Mouse (Mus musculus) forebrain, embryonic 14.5 days (tissue): ENCODE results near the gene Arhgap28. TPM values are rescaled to one million over a fixed set of nuclear protein-coding genes. Genes with fewer than 3 reads are reported as not detected.

Source experiments
- ATAC-seq: fragments of 200-750 bp; cut with Nextera tagmentation; 2 replicates; pipeline ENCODE4 v1.8.0; 2017; ENCODE audit warnings: mild to moderate bottlenecking, moderate library complexity
- DNase-seq: peaks from one replicate; pipeline ENCODE4 v3.0.0-alpha.2; 2015; ENCODE audit warnings: low spot score
- H3K27ac ChIP-seq: fragments of 300-500 bp; sonication (generic); 2 replicates; pipeline ENCODE4 v1.5.1; 2014; ENCODE audit warnings: low read depth, mild to moderate bottlenecking, control low read depth, low read length, moderate library complexity
- H3K27me3 ChIP-seq: fragments of 300-500 bp; sonication (generic); replicated peaks from 2 replicates; pipeline ENCODE4 v1.6.1; 2014; ENCODE audit warnings: low read length, control low read depth, mixed read lengths; ENCODE audit not compliant: control insufficient read depth, insufficient read depth
- H3K36me3 ChIP-seq: fragments of 300-500 bp; sonication (generic); 2 replicates; pipeline ENCODE4 v1.6.1; 2014; ENCODE audit warnings: low read length, control low read depth; ENCODE audit not compliant: control insufficient read depth, insufficient read depth
- H3K4me1 ChIP-seq: fragments of 300-500 bp; sonication (generic); 2 replicates; pipeline ENCODE4 v1.6.1; 2014; ENCODE audit warnings: antibody characterized with exemption, low read length, control low read depth; ENCODE audit not compliant: control insufficient read depth, insufficient read depth
- H3K4me2 ChIP-seq: fragments of 300-500 bp; sonication (generic); 2 replicates; pipeline ENCODE4 v1.6.1; 2014; ENCODE audit warnings: mild to moderate bottlenecking, control low read depth, low read length
- H3K4me3 ChIP-seq: fragments of 300-500 bp; sonication (generic); 2 replicates; pipeline ENCODE4 v1.5.1; 2014; ENCODE audit warnings: low read depth, low read length, control low read depth
- H3K9ac ChIP-seq: fragments of 300-500 bp; sonication (generic); 2 replicates; pipeline ENCODE4 v1.6.1; 2014; ENCODE audit warnings: mild to moderate bottlenecking, low read length, control low read depth, moderate library complexity
- H3K9me3 ChIP-seq: fragments of 300-500 bp; sonication (generic); replicated peaks from 2 replicates; pipeline ENCODE4 v1.6.1; 2016; ENCODE audit warnings: low read length, control low read depth, mixed read lengths; ENCODE audit not compliant: control insufficient read depth
- WGBS: fragments of 180-500 bp; shearing (Covaris S2); extraction: QIAGEN DNeasy Blood & Tissue Kit; methylation state at CpG from one replicate; pipeline ENCODE4 v1.1.7; 2014; 5-methylcytosine and 5-hydroxymethylcytosine counted together
- polyA plus RNA-seq: library from polyadenylated mRNA; unstranded; fragments of >200 nt; fragmentation: Nextera tagmentation; extraction: Ambion mirVana; gene quantifications from 2 replicates; pipeline ENCODE4 v1.2.1, GENCODE M21; 2014

Gene Arhgap28
- polyA plus RNA-seq, 1 experiment from 2014 or later = 5.4 TPM

- ATAC-seq (no peak), DNase-seq (no peak)
- H3K36me3 ChIP-seq = no peaks in the 10 kb centered on the region
- no peak overlapping the region for H3K4me3 ChIP-seq
- no peak overlapping the region for H3K4me2 ChIP-seq
- no peak overlapping the region for H3K9ac ChIP-seq
- no peak overlapping the region for H3K27ac ChIP-seq
- no peaks in the 10 kb centered on the region for H3K9me3 ChIP-seq
- 81% methylated on average over 4 of the region's 4 CpGs for WGBS
- H3K4me1 ChIP-seq = no peaks in the 10 kb centered on the region
- H3K27me3 ChIP-seq = no peaks in the 10 kb centered on the region
Measured at GRCm38 (mm10) chr17:67908537-67908936, 95.4 kb downstream of the Arhgap28 start.

GRCm38 (mm10) chr17:67908137-67908536 is 95.8 kb downstream of the Arhgap28 start:
- H3K4me2 ChIP-seq = no peak overlapping the region

GRCm38 (mm10) chr17:67907532-67908054 is 96.3 kb downstream of the Arhgap28 start:
- Histone ChIP-seq H3K36me3 (no peaks in the 10 kb centered on the region), H3K27me3 (no peaks in the 10 kb centered on the region), H3K4me3 (no peak overlapping the region), H3K9me3 (no peaks in the 10 kb centered on the region), H3K9ac (no peak overlapping the region), H3K4me2 (no peak overlapping the region), H3K27ac (no peak overlapping the region), H3K4me1 (no peaks in the 10 kb centered on the region)
- no peak for ATAC-seq
- DNase-seq = no peak
- WGBS = 93% methylated on average over 10 of the region's 10 CpGs

More at GRCm38 (mm10) chr17:67908137-67908536, 95.8 kb downstream of the Arhgap28 start:
- WGBS = 82% methylated on average over 4 of the region's 4 CpGs
- no peak for DNase-seq
- no peaks in the 10 kb centered on the region for H3K36me3 ChIP-seq
- H3K27ac ChIP-seq = no peak overlapping the region
- H3K4me3 ChIP-seq = no peak overlapping the region
- H3K9ac ChIP-seq = no peak overlapping the region
- ATAC-seq = no peak
- H3K9me3 ChIP-seq = no peaks in the 10 kb centered on the region
- no peaks in the 10 kb centered on the region for H3K27me3 ChIP-seq
- H3K4me1 ChIP-seq = no peaks in the 10 kb centered on the region

- Histone ChIP-seq H3K36me3 (no peaks in the 10 kb centered on the region), H3K27me3 (no peaks in the 10 kb centered on the region), H3K4me3 (no peak overlapping the region), H3K9me3 (no peaks in the 10 kb centered on the region), H3K27ac (no peak overlapping the region), H3K4me2 (no peak overlapping the region), H3K9ac (no peak overlapping the region), H3K4me1 (no peaks in the 10 kb centered on the region)
- ATAC-seq (no peak), DNase-seq (no peak)
- WGBS = 69% methylated on average over 3 of the region's 3 CpGs
Measured at GRCm38 (mm10) chr17:67906236-67906635, 97.7 kb downstream of the Arhgap28 start.

- Histone ChIP-seq H3K27me3 (no peaks in the 10 kb centered on the region), H3K4me1 (no peaks in the 10 kb centered on the region), H3K9me3 (no peaks in the 10 kb centered on the region), H3K4me2 (no peak overlapping the region), H3K36me3 (no peaks in the 10 kb centered on the region), H3K9ac (no peak overlapping the region), H3K4me3 (no peak overlapping the region), H3K27ac (no peak overlapping the region)
- ATAC-seq (no peak), DNase-seq (no peak)
- 81% methylated on average over 14 of the region's 14 CpGs for WGBS
Measured at GRCm38 (mm10) chr17:67904315-67904944, 99.5 kb downstream of the Arhgap28 start.

GRCm38 (mm10) chr17:67902847-67903246 is 101.1 kb downstream of the Arhgap28 start:
- Histone ChIP-seq H3K36me3 (no peaks in the 10 kb centered on the region), H3K4me3 (no peak overlapping the region), H3K4me1 (no peaks in the 10 kb centered on the region), H3K4me2 (no peak overlapping the region), H3K9me3 (no peaks in the 10 kb centered on the region), H3K27ac (no peak overlapping the region), H3K9ac (no peak overlapping the region), H3K27me3 (no peaks in the 10 kb centered on the region)
- 90% methylated on average over 4 of the region's 4 CpGs for WGBS
- no peak for ATAC-seq
- DNase-seq = no peak

GRCm38 (mm10) chr17:67901161-67901560 is 102.8 kb downstream of the Arhgap28 start:
- WGBS = 74% methylated on average over 11 of the region's 11 CpGs
- ATAC-seq (no peak), DNase-seq (no peak)

GRCm38 (mm10) chr17:67899376-67899775 is 104.5 kb downstream of the Arhgap28 start:
- Histone ChIP-seq H3K36me3 (no peaks in the 10 kb centered on the region), H3K9ac (no peak overlapping the region), H3K27ac (no peak overlapping the region), H3K4me3 (no peak overlapping the region), H3K27me3 (no peaks in the 10 kb centered on the region), H3K4me2 (no peak overlapping the region), H3K4me1 (no peaks in the 10 kb centered on the region), H3K9me3 (no peaks in the 10 kb centered on the region)
- ATAC-seq = no peak
- WGBS = 87% methylated on average over 5 of the region's 5 CpGs
- no peak for DNase-seq

More at GRCm38 (mm10) chr17:67901161-67901560, 102.8 kb downstream of the Arhgap28 start:
- Histone ChIP-seq H3K9me3 (no peaks in the 10 kb centered on the region), H3K27me3 (no peaks in the 10 kb centered on the region), H3K4me2 (no peak overlapping the region), H3K4me3 (no peak overlapping the region), H3K4me1 (no peaks in the 10 kb centered on the region), H3K9ac (no peak overlapping the region), H3K36me3 (no peaks in the 10 kb centered on the region), H3K27ac (no peak overlapping the region)

- H3K9ac ChIP-seq = no peak overlapping the region
- WGBS = 94% methylated on average over 5 of the region's 5 CpGs
- no peaks in the 10 kb centered on the region for H3K4me1 ChIP-seq
- H3K4me2 ChIP-seq = no peak overlapping the region
- H3K27ac ChIP-seq = no peak overlapping the region
- H3K4me3 ChIP-seq = no peak overlapping the region
- DNase-seq (no peak), ATAC-seq (no peak)
- H3K9me3 ChIP-seq = no peaks in the 10 kb centered on the region
- H3K36me3 ChIP-seq = no peaks in the 10 kb centered on the region
- no peaks in the 10 kb centered on the region for H3K27me3 ChIP-seq
Measured at GRCm38 (mm10) chr17:67896413-67896812, 107.5 kb downstream of the Arhgap28 start.
